Mouse (Mus musculus) C2C12 (cell line): ENCODE measurements at regions not wholly inside any gene's neighbourhood (a gene's known extent, or its start where the extent isn't known, plus 50 kb on each side); places are given as distances from the start of the nearest gene placed in this dataset.

Experiments
- H3K27me3 ChIP-seq: one replicate; pipeline ENCODE4 v1.6.1; 2011; ENCODE audit not compliant: control insufficient read depth, insufficient read depth, insufficient read length
- H3K36me3 ChIP-seq: one replicate; pipeline ENCODE4 v1.6.1; 2011; ENCODE audit not compliant: control insufficient read depth, insufficient read depth
- H3K4me3 ChIP-seq: one replicate; pipeline ENCODE4 v1.5.1; 2011; ENCODE audit warnings: mild to moderate bottlenecking, control low read depth; ENCODE audit not compliant: poor library complexity, insufficient read depth, severe bottlenecking
- H3K79me2 ChIP-seq: one replicate; pipeline ENCODE4 v1.6.1; 2011; ENCODE audit not compliant: control insufficient read depth, insufficient read depth
- H3K79me3 ChIP-seq: one replicate; pipeline ENCODE4 v1.6.1; 2011; ENCODE audit warnings: low read depth, control low read depth
- H3ac ChIP-seq: one replicate; pipeline ENCODE3; 2011; ENCODE audit warnings: low read depth; ENCODE audit not compliant: control insufficient read depth, insufficient read length
- CEBPB ChIP-seq: IDR thresholded peaks from one replicate; pipeline ENCODE4 v1.6.1; 2011; ENCODE audit warnings: low read depth, mild to moderate bottlenecking, control low read depth, moderate library complexity
- CTCF ChIP-seq: IDR thresholded peaks from one replicate; pipeline ENCODE4 v1.5.1; 2011; ENCODE audit not compliant: control insufficient read depth, insufficient read depth, insufficient read length
- FOSL1 ChIP-seq: IDR thresholded peaks from one replicate; pipeline ENCODE4 v1.8.0; 2011; ENCODE audit warnings: mild to moderate bottlenecking, low read length; ENCODE audit not compliant: poor library complexity, insufficient read depth, severe bottlenecking
- MAX ChIP-seq: IDR thresholded peaks from one replicate; pipeline ENCODE4 v1.6.1; 2011; ENCODE audit warnings: mild to moderate bottlenecking, control low read depth
- MYOD1 ChIP-seq: IDR thresholded peaks from one replicate; pipeline ENCODE4 v1.6.1; 2011; ENCODE audit warnings: low read depth; ENCODE audit not compliant: control insufficient read depth, insufficient read length
- MYOG ChIP-seq: IDR thresholded peaks from one replicate; pipeline ENCODE4 v1.6.1; 2011; ENCODE audit not compliant: control insufficient read depth, insufficient read length; ENCODE audit errors: extremely low read depth
- USF1 ChIP-seq: IDR thresholded peaks from one replicate; pipeline ENCODE4 v1.6.1; 2011; ENCODE audit warnings: low read depth, mild to moderate bottlenecking, control low read depth, moderate library complexity

GRCm38 (mm10) chr17:84032441-84032840, 155.3 kb downstream of the Zfp36l2 start:
- Histone ChIP-seq H3K79me2 (no peaks in the 10 kb centered on the region), H3ac (no peak overlapping the region), H3K79me3 (no peaks in the 10 kb centered on the region), H3K27me3 (no peaks in the 10 kb centered on the region), H3K36me3 (no peaks in the 10 kb centered on the region), H3K4me3 (no peak overlapping the region)
- no peak for TF ChIP-seq FOSL1
- no peak for TF ChIP-seq MYOG
- no peak for TF ChIP-seq CEBPB
- no peak for TF ChIP-seq CTCF
- TF ChIP-seq MAX: no peak
- no peak for TF ChIP-seq USF1
- no peak for TF ChIP-seq MYOD1

DNA sequence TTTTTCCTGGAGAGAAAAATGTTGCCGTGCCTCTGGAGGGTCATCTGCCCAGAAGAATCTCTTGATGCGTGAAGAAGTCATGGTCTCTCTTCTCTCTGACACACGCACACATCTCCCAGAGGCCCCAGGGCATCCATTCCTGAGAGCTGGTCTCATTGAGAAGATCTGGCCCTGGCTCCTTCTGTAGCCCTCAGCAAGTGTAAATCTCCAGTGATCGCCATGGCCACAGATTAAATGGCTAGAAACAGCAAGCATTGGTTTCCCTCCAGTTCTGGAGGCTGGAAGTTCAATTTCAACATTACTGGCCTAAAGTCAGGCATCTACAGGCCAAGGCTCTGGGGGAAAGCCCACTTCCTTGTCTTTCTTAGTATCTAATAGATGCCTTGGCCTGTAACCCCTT, 155.9 kb downstream of the Zfp36l2 start:
- Histone ChIP-seq H3K27me3 (no peaks in the 10 kb centered on the region), H3K79me2 (no peaks in the 10 kb centered on the region), H3ac (no peak overlapping the region), H3K79me3 (no peaks in the 10 kb centered on the region), H3K4me3 (no peak overlapping the region), H3K36me3 (no peaks in the 10 kb centered on the region)
- TF ChIP-seq MAX (no peak), MYOG (no peak), FOSL1 (no peak), CTCF (no peak), CEBPB (no peak), MYOD1 (no peak), USF1 (no peak)

DNA sequence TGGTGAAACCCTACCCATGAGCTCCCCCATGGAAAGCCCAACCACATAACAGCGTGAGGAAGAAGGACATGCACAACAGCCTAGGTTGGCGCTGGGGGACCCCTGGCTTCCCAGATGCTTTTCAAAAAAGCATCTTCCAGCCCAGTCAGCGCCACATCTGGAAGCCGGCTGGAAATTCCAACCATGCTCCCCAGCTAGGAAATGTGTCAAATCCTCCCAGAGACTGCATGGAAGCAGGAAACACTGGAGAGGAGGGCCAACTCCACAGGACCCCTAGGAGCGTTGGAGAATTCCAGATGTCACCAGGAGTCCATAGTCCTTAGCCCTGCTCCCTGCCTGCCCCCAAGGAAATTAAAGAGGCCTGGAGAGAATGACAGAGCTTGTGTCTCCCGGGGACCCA, 156.4 kb downstream of the Zfp36l2 start:
- H3K36me3 ChIP-seq: no peaks in the 10 kb centered on the region
- TF ChIP-seq CTCF (no peak), MYOD1 (no peak), CEBPB (no peak), FOSL1 (no peak), USF1 (no peak), MYOG (no peak), MAX (no peak)
- no peak overlapping the region for H3ac ChIP-seq
- H3K27me3 ChIP-seq: no peaks in the 10 kb centered on the region
- H3K79me3 ChIP-seq: no peaks in the 10 kb centered on the region
- no peak overlapping the region for H3K4me3 ChIP-seq
- no peaks in the 10 kb centered on the region for H3K79me2 ChIP-seq

DNA sequence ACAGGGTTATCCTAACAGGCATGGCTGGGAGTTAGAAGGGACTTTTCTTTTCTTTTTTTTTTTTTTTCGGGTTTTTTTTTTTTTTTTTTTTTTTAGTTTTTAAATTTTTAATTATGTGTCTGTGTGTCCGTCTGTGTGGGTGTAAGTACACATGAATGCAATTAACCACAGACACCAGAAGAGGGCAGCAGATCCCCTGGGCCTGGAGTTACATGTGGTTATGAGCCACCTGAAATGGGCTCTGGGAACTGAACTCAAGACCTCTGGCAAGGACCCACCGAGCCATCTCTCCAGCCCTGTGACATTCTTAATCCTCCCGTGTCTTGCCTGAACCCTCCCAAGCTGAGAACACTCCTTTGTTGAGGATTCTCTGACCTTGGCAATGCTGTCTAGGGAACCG, 157.0 kb downstream of the Zfp36l2 start:
- H3K36me3 ChIP-seq: no peaks in the 10 kb centered on the region
- H3K27me3 ChIP-seq: no peaks in the 10 kb centered on the region
- no peak overlapping the region for H3ac ChIP-seq
- TF ChIP-seq MAX (no peak), CEBPB (no peak), USF1 (no peak), MYOG (no peak), MYOD1 (no peak), FOSL1 (no peak), CTCF (no peak)
- H3K79me2 ChIP-seq: no peaks in the 10 kb centered on the region
- H3K4me3 ChIP-seq: no peak overlapping the region
- H3K79me3 ChIP-seq: no peaks in the 10 kb centered on the region

- no peaks in the 10 kb centered on the region for H3K27me3 ChIP-seq
- H3K4me3 ChIP-seq: no peak overlapping the region
- TF ChIP-seq CTCF (peak; percentile 89), CEBPB (no peak), MYOD1 (no peak), MYOG (no peak)
- no peaks in the 10 kb centered on the region for H3K36me3 ChIP-seq
- H3K79me2 ChIP-seq: no peaks in the 10 kb centered on the region
- H3K79me3 ChIP-seq: no peaks in the 10 kb centered on the region
- no peak overlapping the region for H3ac ChIP-seq
Measured at GRCm38 (mm10) chr17:84028157-84028970, 159.4 kb downstream of the Zfp36l2 start.

DNA sequence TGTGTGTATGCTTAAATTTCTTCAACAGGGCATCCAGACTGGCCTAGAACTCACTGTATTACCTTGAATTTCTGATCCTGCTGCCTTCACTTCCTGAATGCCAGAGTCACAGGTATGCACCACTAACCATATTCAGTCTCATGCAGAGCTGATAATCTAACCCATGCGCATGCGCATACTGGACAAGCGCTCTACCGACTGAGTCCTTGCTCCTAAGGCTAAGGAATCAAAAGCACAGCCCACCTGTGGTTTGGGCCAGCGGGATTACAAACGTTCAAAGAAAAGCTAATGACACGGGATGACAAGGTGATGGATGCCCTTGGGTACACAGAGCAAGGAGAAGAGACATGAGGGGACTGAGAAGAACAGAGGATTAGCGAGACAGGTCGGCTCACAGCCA, 160.5 kb downstream of the Zfp36l2 start:
- Histone ChIP-seq H3K79me3 (no peaks in the 10 kb centered on the region), H3K27me3 (no peaks in the 10 kb centered on the region), H3ac (no peak overlapping the region), H3K4me3 (no peak overlapping the region), H3K79me2 (no peaks in the 10 kb centered on the region), H3K36me3 (no peaks in the 10 kb centered on the region)
- TF ChIP-seq CEBPB (no peak), CTCF (no peak), MAX (no peak), USF1 (no peak), MYOG (no peak), MYOD1 (no peak), FOSL1 (no peak)
